Mouse (Mus musculus) ovary, adult 2 months (tissue): ENCODE data around the gene Tcp10c. TPM values are rescaled to one million over a fixed set of nuclear protein-coding genes. Genes with fewer than 3 reads are reported as not detected.

ENCODE experiments used
- polyA plus RNA-seq: library from polyadenylated mRNA; depleted of rRNA; stranded (reverse); fragments of >200 nt; gene quantifications from 2 replicates; pipeline ENCODE4 v1.2.3, GENCODE M21; 2012; rRNA removed

Gene Tcp10c
- not detected in 2 replicates for polyA plus RNA-seq

GRCm38 (mm10) chr17:13354521-13354920 lies at the start of gene Tcp10c:
Tcp10c (plus strand) TSS chr17:13354572.

Other genes with a start within 250 kb of the Tcp10c start
- gene Unc93a, start 222.8 kb upstream of the Tcp10c start, polyA plus RNA-seq, result 0.07 and 0.33 TPM in 2 replicates
- not detected in 2 replicates for gene Smok2a, start 133.4 kb upstream of the Tcp10c start, polyA plus RNA-seq
- not detected in 2 replicates for gene Smok2b, start 124.3 kb upstream of the Tcp10c start, polyA plus RNA-seq